Mouse (Mus musculus): ENCODE measurements around the gene Schip1.

Schip1 gene

GRCm38 (mm10) chr3:68470622-68471021 lies 406.0 kb downstream of the Schip1 start:
- no peak for DNase-seq (ENCODE audit: low spot score in 2 of 2)

DNA sequence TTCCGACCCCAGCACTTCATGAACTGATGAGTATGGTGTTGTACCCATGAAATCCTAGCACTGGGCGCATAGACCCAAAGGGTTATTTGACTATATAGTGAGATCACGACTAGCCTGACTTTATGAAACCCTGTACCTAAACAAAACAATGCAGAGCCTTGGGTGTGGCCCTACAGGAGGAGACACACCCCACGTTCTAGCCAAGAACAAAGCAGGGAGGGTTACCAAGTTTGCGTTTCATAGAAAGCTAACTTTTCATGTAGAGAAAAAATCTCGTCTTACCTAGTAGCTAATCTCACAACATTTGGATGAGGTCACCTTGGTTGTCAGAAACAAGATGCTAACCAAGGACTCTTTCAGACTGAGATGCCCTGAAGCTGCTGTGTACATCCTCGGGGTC lies 411.7 kb downstream of the Schip1 start:
- no peak for DNase-seq (ENCODE audit: low spot score in 2 of 2)

DNA sequence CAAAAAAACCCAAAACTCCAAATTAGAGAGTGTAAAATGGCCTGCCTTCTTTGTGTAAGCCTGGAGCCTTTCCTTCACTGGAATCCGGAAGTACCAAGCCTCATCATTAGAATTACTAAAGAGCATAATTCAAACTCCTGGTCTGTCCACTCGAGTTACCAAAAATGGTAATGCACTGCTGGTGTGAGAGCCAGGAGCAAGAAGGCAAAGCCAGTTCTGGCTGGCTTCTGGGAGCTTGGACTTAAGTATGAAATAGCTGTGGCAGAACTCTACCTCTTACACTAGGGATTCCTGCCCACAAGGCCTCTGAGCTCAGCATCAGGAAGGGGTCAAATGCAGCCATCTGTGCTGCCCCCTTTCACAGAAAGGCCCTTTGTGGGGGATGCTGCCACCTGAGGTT lies 412.9 kb downstream of the Schip1 start:
- DNase-seq (ENCODE audit: low spot score in 2 of 2): no peak

GRCm38 (mm10) chr3:68479266-68479665 lies 414.7 kb downstream of the Schip1 start:
- DNase-seq (ENCODE audit: low spot score in 2 of 2): no peak

GRCm38 (mm10) chr3:68483517-68483916 lies 418.9 kb downstream of the Schip1 start:
- DNase-seq (ENCODE audit: low spot score in 2 of 2): no peak

DNA sequence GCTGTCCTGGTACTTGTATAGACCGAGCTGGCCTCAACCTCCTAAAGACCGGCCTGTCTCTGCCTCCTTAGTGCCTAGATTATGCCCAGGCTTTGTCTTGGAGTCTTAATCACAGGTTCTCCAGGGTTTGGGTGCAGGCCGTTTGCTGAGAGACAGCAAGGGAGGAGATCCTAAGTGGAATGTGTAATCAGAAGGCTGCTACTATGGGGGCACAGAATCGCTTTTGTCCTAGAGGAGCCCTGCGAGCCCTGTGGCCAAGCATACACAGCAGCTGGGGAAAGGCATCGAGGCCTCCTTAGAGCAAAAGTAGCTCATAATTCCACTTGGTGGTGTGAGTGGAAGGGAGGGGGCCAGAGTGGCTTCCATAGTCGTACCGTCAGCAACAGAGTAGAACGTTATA lies 419.4 kb downstream of the Schip1 start:
- no peak for DNase-seq (ENCODE audit: low spot score in 2 of 2)

- no peak for DNase-seq (ENCODE audit: low spot score in 2 of 2)
Observed at GRCm38 (mm10) chr3:68484561-68484960, 420.0 kb downstream of the Schip1 start.

DNA sequence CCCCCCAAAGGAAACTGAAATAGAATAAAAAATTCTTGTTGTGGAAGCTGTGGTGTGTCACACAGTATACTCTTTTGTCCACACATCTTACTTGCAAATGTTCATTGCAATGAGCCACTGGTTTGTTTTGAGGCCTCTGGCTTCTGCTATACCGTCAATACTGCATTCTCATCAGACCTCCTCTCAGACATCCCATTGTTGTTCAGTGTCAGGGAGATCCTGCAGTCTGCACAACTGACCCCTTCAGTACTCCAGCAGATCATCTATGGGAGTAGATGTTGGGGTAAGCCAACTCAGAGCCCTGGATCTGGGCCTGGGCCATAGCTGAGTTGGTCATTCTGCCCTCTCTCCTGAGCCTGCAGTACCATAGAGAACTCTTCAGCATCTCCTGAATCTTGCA lies 423.0 kb downstream of the Schip1 start:
- DNase-seq (ENCODE audit: low spot score in 2 of 2): no peak

DNA sequence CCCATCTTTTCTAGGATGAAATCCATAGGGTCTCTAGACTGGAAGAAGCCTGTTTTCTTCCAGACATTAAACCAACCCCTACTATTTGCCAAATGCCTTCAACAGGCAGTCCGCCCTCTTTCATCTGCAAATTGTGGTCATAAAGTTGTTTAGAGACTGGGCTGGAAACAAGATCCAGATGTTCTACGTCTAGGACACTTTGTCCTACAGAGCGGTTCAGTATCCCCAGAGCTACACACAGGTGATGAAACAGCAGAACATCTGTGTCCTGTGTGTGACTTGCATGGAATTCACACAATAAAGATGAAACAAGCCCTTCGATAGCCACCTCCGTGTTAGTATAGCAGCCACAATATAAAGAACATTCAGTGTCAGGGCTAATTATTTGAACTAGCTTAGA lies 423.7 kb downstream of the Schip1 start:
- no peak for DNase-seq (ENCODE audit: low spot score in 2 of 2)

- DNase-seq (ENCODE audit: low spot score in 2 of 2): no peak
Observed at GRCm38 (mm10) chr3:68491516-68491915, 426.9 kb downstream of the Schip1 start.

GRCm38 (mm10) chr3:68492066-68492465 lies 427.5 kb downstream of the Schip1 start:
- DNase-seq (ENCODE audit: low spot score in 2 of 2): no peak

- no peak for DNase-seq (ENCODE audit: low spot score in 2 of 2)
Observed at GRCm38 (mm10) chr3:68492513-68492912, 427.9 kb downstream of the Schip1 start.

DNA sequence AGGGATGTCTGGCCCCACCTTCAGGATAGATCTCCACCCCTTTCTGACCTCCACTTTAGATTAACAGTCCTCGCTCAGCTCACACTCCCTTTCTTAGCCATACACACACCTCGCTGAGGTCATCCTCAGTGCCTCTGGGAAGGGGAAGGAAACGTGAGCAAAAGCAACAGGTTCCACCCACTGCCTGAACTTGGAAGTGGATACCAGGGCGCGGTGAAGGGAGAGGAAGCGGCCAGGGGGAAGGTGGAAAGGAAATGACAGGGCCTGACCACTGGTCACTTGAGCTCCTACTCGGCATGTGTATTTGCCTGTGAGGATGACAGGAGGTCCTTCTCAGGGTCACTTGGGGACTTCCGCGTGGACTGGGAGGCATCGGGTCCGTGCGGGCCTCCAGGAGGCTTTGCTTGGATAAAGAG lies 428.6 kb downstream of the Schip1 start:
- DNase-seq (ENCODE audit: low spot score in 2 of 2): no peak

- peak; percentile 5 to 14 for DNase-seq (ENCODE audit: low spot score in 2 of 2)
Observed at GRCm38 (mm10) chr3:68493586-68494295, 429.1 kb downstream of the Schip1 start.

GRCm38 (mm10) chr3:68494296-68495095 lies 429.9 kb downstream of the Schip1 start:
- no peak for DNase-seq (ENCODE audit: low spot score in 2 of 2)

- DNase-seq (ENCODE audit: low spot score in 2 of 2): no peak
Observed at GRCm38 (mm10) chr3:68495096-68495735, 430.6 kb downstream of the Schip1 start.

GRCm38 (mm10) chr3:68495736-68496242 lies 431.2 kb downstream of the Schip1 start:
- DNase-seq (ENCODE audit: low spot score in 2 of 2): no peak

- no peak for DNase-seq (ENCODE audit: low spot score in 2 of 2)
Observed at GRCm38 (mm10) chr3:68496513-68496912, 431.9 kb downstream of the Schip1 start.

DNA sequence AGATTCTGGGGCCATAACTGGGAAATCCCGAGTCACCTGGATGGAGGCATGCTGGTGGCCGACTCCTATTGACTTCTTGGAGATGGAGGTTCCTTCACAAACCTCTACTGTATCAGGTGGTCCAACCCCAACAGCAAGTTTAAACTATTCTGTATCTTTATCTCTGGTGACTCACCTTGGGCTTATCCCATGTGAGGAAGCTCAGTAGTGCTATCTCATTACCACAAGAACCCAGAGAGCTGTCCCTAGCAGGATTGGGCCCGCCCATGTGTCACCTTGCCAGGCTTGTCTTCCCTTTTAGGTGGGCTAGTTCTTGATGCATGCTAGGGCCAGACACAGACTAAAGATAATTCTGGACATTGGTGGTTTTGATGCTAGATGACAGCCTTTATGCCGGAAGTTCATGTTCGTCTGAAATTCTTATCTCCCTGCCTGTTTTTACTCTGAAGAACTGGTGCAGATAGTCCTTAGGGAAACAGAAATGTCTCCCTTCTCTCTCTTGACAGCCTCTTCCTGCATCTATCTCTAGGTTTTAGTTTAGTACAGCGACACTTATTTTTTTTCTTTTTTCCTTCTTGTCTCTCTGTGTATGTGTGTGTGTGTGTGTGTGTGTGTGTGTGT lies 435.0 kb downstream of the Schip1 start:
- no peak for DNase-seq (ENCODE audit: low spot score in 2 of 2)

DNA sequence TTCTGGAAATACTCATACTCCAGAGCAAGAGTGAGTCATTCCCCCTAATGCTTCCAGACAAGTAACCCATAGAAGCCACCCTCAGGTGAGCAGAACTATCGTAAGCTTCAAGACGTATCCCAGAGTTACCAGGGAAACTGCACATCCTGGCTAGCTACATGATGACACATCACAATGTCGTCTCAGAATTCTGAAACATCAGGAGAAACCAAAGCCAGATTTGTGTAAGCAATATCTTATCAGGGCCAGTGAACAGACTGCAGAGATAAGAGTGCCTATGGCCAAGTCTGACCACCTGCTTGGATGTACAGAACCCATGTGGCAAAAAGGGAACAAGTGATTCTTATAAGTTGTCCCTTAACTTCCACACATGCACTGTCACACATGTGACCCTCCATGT lies 440.2 kb downstream of the Schip1 start:
- DNase-seq (ENCODE audit: low spot score in 2 of 2): no peak

DNA sequence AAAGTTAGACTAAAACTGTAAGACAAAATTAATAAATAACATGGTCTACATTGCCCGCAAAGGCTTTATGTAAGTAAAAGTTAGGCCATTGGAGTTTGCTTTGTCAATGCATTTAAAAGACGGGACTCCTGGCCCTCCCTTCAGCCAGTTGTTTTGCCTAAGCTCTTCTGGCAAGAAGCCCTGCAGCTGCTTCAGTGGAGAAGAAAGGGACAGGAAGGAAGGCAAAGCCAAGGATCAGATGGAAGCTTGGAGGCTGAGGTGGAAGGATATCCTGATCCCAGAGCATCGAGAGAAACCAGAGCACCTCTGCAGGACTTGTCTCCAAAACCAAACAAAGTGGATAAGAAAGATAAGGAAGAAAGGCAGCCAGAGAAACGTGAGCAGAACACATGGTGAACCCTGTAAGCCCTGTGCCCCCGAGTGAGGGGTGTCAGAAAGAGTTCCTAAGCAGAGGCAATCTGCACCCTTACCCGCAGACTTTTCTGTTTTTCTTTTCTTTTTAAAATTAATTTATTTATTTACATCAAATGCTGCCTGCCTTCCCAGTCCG lies 442.2 kb downstream of the Schip1 start:
- DNase-seq (ENCODE audit: low spot score in 2 of 2): no peak

DNA sequence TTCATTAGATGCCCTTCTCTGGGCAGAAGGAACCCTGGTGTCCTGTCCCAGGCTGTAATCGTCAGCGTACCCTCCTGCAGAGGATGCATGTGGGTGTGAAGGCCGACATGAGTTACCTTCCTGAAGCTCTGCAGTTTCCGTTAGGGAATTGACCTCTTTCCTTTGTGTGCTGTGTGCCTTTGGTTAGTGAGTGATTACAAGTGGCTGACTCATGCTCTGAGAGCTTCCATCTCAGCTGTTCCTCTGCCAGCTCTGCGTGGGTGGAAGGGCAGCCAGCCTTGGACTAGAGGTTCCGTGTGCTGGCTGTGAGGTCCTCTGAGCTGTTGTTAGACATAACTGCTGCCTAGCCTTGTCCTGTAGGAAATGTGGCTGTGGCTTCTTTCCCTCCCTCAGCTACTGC lies 444.0 kb downstream of the Schip1 start:
- DNase-seq (ENCODE audit: low spot score in 2 of 2): no peak

All from thymus, postnatal 10 days (tissue).